Mouse (Mus musculus) layer of hippocampus, postnatal 25 days (tissue): ENCODE results near the gene Zdhhc15. TPM values are rescaled to one million over a fixed set of nuclear protein-coding genes. Genes with fewer than 3 reads are reported as not detected.

Experiments
- total RNA-seq, 2 experiments: library from RNA; stranded (reverse); gene quantifications; 2 replicates each; pipeline ENCODE4 v1.2.3; 2021

Zdhhc15 gene
- total RNA-seq, 2 experiments from 2014 or later = 6.1 to 6.9 TPM

Other genes with a start within 250 kb of the Zdhhc15 start
- 10 to 100 TPM; 16.0 to 17.5 TPM for gene Uprt, start 188.2 kb downstream of the Zdhhc15 start, total RNA-seq
- gene Magee2, start 186.2 kb upstream of the Zdhhc15 start, total RNA-seq = 10 to 100 TPM; 11.6 to 11.7 TPM